In the genomic region with DNA sequence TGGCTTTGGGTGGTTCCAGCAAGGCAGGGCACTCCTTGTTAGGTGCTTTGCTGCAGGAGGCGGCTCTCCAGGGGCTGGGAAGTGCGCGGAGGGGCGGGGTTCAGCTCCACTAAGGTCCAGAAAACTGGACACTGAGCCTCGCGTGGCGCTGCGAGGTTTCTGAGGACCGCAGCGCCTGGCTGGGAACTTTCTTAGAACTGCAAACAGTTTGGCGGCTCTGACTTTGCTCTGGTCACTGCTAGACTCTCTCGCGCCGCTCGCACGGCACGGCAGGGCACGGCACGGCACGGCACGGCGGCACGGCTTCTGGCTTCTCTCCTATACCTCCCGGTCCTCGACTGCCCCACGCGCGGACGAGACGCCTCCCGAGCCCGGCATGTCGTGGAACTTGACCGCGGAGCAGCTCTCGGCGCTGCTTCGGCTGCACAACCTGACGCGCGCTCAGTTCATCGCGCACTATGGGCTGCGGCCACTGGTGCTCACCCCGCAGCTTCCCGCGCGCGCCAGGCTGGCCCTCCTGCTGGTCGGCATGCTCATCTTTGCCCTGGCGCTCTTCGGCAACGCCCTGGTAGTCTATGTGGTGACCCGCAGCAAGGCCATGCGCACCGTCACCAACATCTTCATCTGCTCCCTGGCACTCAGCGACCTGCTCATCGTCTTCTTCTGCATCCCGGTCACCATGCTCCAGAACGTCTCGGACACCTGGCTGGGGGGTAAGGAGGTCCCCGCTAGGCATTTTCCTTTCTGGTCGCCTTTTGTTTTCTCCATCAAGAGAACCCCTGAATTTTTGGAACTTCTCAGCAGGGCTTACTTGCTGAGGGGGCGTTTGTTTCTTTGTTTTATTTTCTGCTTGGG, we compare ENCODE assay signal across 9 mouse cellular contexts. TPM values are rescaled to one million over a fixed set of nuclear protein-coding genes. Genes with fewer than 3 reads are reported as not detected.
DNase-seq lines count a peak whose midpoint lies in the region; ATAC-seq and TF ChIP-seq lines count a peak whose summit lies in the region.
"Had no signal": no experiment of that assay in that cellular context is flagged by ENCODE, and none has a peak within 500 bp of the region (broad histone marks: within the 10 kb centered on the region; RNA-seq: fewer than 3 reads in every experiment).

Gene C130060K24Rik (plus strand): TSS at position 188 of the 855 bp plus-strand sequence.

- peak within 1 kb of the TSS; percentile 97 for H3K4me2 ChIP-seq in intestine, embryonic 14.5 days (ENCODE audit: low read length)
- H3K4me2 ChIP-seq in midbrain, embryonic 16.5 days (ENCODE audit: low read length) = peak within 1 kb of the TSS; percentile 98

- no peaks in the 10 kb centered on the region for H3K36me3 ChIP-seq in heart, embryonic 10.5 days
- no peaks in the 10 kb centered on the region for H3K36me3 ChIP-seq in E14TG2a.4 (ENCODE audit: insufficient read depth, low read length)
- no peaks in the 10 kb centered on the region for H3K36me3 ChIP-seq in embryonic facial prominence, embryonic 10.5 days (replicated peaks)
- no peaks in the 10 kb centered on the region for H3K36me3 ChIP-seq in intestine, embryonic 14.5 days (ENCODE audit: control insufficient read depth, insufficient read depth, low read length)
- H3K36me3 ChIP-seq in midbrain, embryonic 16.5 days (ENCODE audit: control insufficient read depth, insufficient read depth, low read length) = no peaks in the 10 kb centered on the region
- H3K36me3 ChIP-seq: G1E had no signal

- H3K9ac ChIP-seq in intestine, embryonic 14.5 days (ENCODE audit: low read length) = peak within 1 kb of the TSS; percentile 5
- H3K9ac ChIP-seq in midbrain, embryonic 16.5 days (ENCODE audit: low read depth, low read length) = peak within 1 kb of the TSS; percentile 68

- peak within 1 kb of the TSS; percentile 62 for H3K27ac ChIP-seq in heart, embryonic 10.5 days
- H3K27ac ChIP-seq in embryonic facial prominence, embryonic 10.5 days (replicated peaks) = peak within 1 kb of the TSS; percentile 75
- H3K27ac ChIP-seq in intestine, embryonic 14.5 days (ENCODE audit: low read depth) = no peak within 1 kb of the TSS
- H3K27ac ChIP-seq in midbrain, embryonic 16.5 days (ENCODE audit: low read length) = no peak within 1 kb of the TSS

- peak; percentile 76 for DNase-seq in heart, embryonic 10.5 days (ENCODE audit: low spot score)
- no peak for DNase-seq in heart, adult 11 months
- DNase-seq in embryonic facial prominence, embryonic 10.5 days (ENCODE audit: low spot score) = peak; percentile 68
- DNase-seq in intestine, embryonic 14.5 days (ENCODE audit: low spot score) = peak; percentile 64
- no peak for DNase-seq in cerebellum, adult 9-11 months

- H3K27me3 ChIP-seq in heart, embryonic 10.5 days (ENCODE audit: insufficient read depth, poor library complexity, severe bottlenecking) = peaks cover 34% of the 10 kb centered on the region
- peaks cover 23% of the 10 kb centered on the region for H3K27me3 ChIP-seq in E14TG2a.4 (ENCODE audit: insufficient read depth, low read length)
- peaks cover 29% of the 10 kb centered on the region for H3K27me3 ChIP-seq in embryonic facial prominence, embryonic 10.5 days (replicated peaks; ENCODE audit: low read depth, poor library complexity, severe bottlenecking)
- peaks cover 25% of the 10 kb centered on the region for H3K27me3 ChIP-seq in intestine, embryonic 14.5 days (replicated peaks; ENCODE audit: control insufficient read depth, insufficient read depth, low read length)
- peaks cover 2% of the 10 kb centered on the region for H3K27me3 ChIP-seq in midbrain, embryonic 16.5 days (ENCODE audit: control insufficient read depth, insufficient read depth, low read depth, low read length)

- no peak for TF ChIP-seq CTCF in E14TG2a.4 (conservative IDR thresholded peaks at IDR 0.05; ENCODE audit: low read length)

- H3K4me3 ChIP-seq in heart, embryonic 10.5 days = peak within 1 kb of the TSS; percentile 70
- peak within 1 kb of the TSS; percentile 83 for H3K4me3 ChIP-seq in E14TG2a.4 (replicated peaks; ENCODE audit: low read length)
- peak within 1 kb of the TSS; percentile 70 for H3K4me3 ChIP-seq in embryonic facial prominence, embryonic 10.5 days
- H3K4me3 ChIP-seq in intestine, embryonic 14.5 days (ENCODE audit: low read depth, low read length) = peak within 1 kb of the TSS; percentile 50
- H3K4me3 ChIP-seq in midbrain, embryonic 16.5 days (ENCODE audit: low read depth, low read length) = peak within 1 kb of the TSS; percentile 56

- H3K4me1 ChIP-seq in heart, embryonic 10.5 days = no peaks in the 10 kb centered on the region
- H3K4me1 ChIP-seq in E14TG2a.4 (replicated peaks; ENCODE audit: low read depth, low read length) = no peaks in the 10 kb centered on the region; the same call in 1 of the 2 replicates
- peaks cover 13% of the 10 kb centered on the region; the same call in 1 of the 2 replicates for H3K4me1 ChIP-seq in embryonic facial prominence, embryonic 10.5 days
- H3K4me1 ChIP-seq in intestine, embryonic 14.5 days (replicated peaks; ENCODE audit: control insufficient read depth, insufficient read depth, low read length) = 0 out of 2 replicates have a peak, but pooled peaks cover 4% of the 10 kb centered on the region
- H3K4me1 ChIP-seq in midbrain, embryonic 16.5 days (ENCODE audit: control insufficient read depth, insufficient read depth, low read length) = peaks cover 5% of the 10 kb centered on the region

- peak; percentile 74; the same call in 1 of the 2 replicates for ATAC-seq in intestine, embryonic 14.5 days (replicated peaks; ENCODE audit: low FRiP score, low TSS enrichment, low read depth)
- ATAC-seq in midbrain, embryonic 16.5 days = peak; percentile 89
- no peak for ATAC-seq in erythroblast, adult 5-6 weeks (replicated peaks; ENCODE audit: low FRiP score, poor library complexity, severe bottlenecking)

- 1% methylated on average over 64 of the region's 64 CpGs for WGBS in heart, embryonic 10.5 days
- WGBS in embryonic facial prominence, embryonic 10.5 days = under 1% methylated on average over 64 of the region's 64 CpGs
- WGBS in intestine, embryonic 14.5 days = 1% methylated on average over 64 of the region's 64 CpGs
- WGBS in midbrain, embryonic 16.5 days = under 1% methylated on average over 64 of the region's 64 CpGs

- no peaks in the 10 kb centered on the region for H3K9me3 ChIP-seq in heart, embryonic 10.5 days
- H3K9me3 ChIP-seq in E14TG2a.4 (ENCODE audit: low read length) = peaks cover 31% of the 10 kb centered on the region
- no peaks in the 10 kb centered on the region for H3K9me3 ChIP-seq in embryonic facial prominence, embryonic 10.5 days
- H3K9me3 ChIP-seq in intestine, embryonic 14.5 days (ENCODE audit: control insufficient read depth, low read length) = no peaks in the 10 kb centered on the region
- no peaks in the 10 kb centered on the region for H3K9me3 ChIP-seq in midbrain, embryonic 16.5 days (replicated peaks; ENCODE audit: control insufficient read depth, low read length, poor library complexity, severe bottlenecking)

RNA-seq across cellular contexts. Expression of gene C130060K24Rik, which starts in this region (rescaled TPM):
- 0.48 and 0.51 TPM in 2 replicates for polyA plus RNA-seq in heart, embryonic 10.5 days (2016; fragmentation: Nextera tagmentation; extraction: Ambion mirVana)
- polyA plus RNA-seq in embryonic facial prominence, embryonic 10.5 days (2016; fragmentation: Nextera tagmentation; extraction: Ambion mirVana) = 1.0 and 1.1 TPM in 2 replicates
- polyA plus RNA-seq in intestine, embryonic 14.5 days (2014; fragmentation: Nextera tagmentation; extraction: Ambion mirVana) = 0.47 TPM in 1 of 2 replicates, not detected in the other
- polyA plus RNA-seq in midbrain, embryonic 16.5 days (2015; fragmentation: Nextera tagmentation; extraction: Ambion mirVana) = 1.4 and 1.6 TPM in 2 replicates
- not detected in 2 replicates for total RNA-seq in erythroblast, adult 5-6 weeks (2015; ENCODE audit: low replicate concordance)
- total RNA-seq in erythroblast, adult 5-6 weeks (2017; ENCODE audit: low replicate concordance) = not detected in 2 replicates
- polyA plus RNA-seq: G1E had no signal

Comparison
In these comparisons a context has a peak if more than half of its experiments do, and no peak if none do; other contexts are left out.
1. Peak in DNase-seq, H3K4me3 ChIP-seq and H3K27ac ChIP-seq in heart, embryonic 10.5 days; RNA of the gene not detected or under 1 TPM.
2. Peak in DNase-seq, ATAC-seq, H3K4me3 ChIP-seq, H3K9ac ChIP-seq and H3K4me2 ChIP-seq in intestine, embryonic 14.5 days; RNA of the gene not detected or under 1 TPM.